Mouse (Mus musculus) spleen, adult 2 months (tissue): ENCODE measurements around the gene Sgcd.

Source experiments
- CTCF ChIP-seq: fragments of 200-500 bp; IDR thresholded peaks from 2 replicates; pipeline ENCODE4 v1.5.1; 2011; ENCODE audit warnings: mild to moderate bottlenecking, inconsistent platforms; ENCODE audit not compliant: insufficient read depth, insufficient read length, insufficient replicate concordance; ENCODE audit errors: extremely low read depth
- POLR2A ChIP-seq: fragments of 200-500 bp; IDR thresholded peaks from 2 replicates; pipeline ENCODE4 v1.6.1; 2011; ENCODE audit warnings: low read depth, low read length, inconsistent platforms

DNA sequence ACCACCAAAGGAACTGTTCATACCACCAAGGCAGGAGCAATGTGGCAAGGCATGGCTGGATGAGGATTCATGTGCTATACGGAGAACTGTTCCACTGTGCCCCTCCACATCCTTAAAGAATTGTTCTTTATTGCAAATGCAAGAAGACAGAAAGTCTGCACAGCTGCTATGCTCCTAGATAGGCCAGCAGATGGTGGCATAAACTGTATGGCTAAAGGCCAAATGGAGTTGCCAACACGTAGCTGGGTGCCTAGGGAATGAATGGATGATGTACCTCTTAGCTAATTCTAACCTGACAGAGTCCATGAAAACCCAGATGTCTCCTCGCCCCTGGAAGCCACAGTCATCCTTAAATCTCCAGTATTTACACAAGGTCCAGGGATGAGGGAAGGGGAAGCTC, 103.5 kb downstream of the Sgcd start:
- TF ChIP-seq POLR2A = no peak
- no peak for TF ChIP-seq CTCF
